Mouse (Mus musculus) kidney, adult 2 months (tissue): ENCODE measurements around the gene Ppfia4. TPM values are rescaled to one million over a fixed set of nuclear protein-coding genes. Genes with fewer than 3 reads are reported as not detected.

Experiments used
- DNase-seq: peaks from one replicate; pipeline ENCODE4 v3.0.0; 2021
- H3K27ac ChIP-seq: fragments of 200-500 bp; 2 replicates; pipeline ENCODE4 v1.5.1; 2012; ENCODE audit warnings: low read depth, low read length, control low read depth, inconsistent platforms; ENCODE audit not compliant: insufficient read depth
- H3K27me3 ChIP-seq: fragments of 200-500 bp; replicated peaks from 2 replicates; pipeline ENCODE4 v1.6.1; 2012; ENCODE audit warnings: mild to moderate bottlenecking, moderate library complexity, low read length, inconsistent platforms; ENCODE audit not compliant: control insufficient read depth, insufficient read depth
- H3K36me3 ChIP-seq: fragments of 200-500 bp; 2 replicates; pipeline ENCODE4 v1.6.1; 2012; ENCODE audit warnings: mild to moderate bottlenecking, moderate library complexity, low read length, inconsistent platforms; ENCODE audit not compliant: control insufficient read depth, insufficient read depth
- H3K4me1 ChIP-seq: fragments of 200-500 bp; 2 replicates; pipeline ENCODE4 v1.6.1; 2011; ENCODE audit warnings: low read length; ENCODE audit not compliant: control insufficient read depth, insufficient read depth
- H3K4me3 ChIP-seq: fragments of 200-500 bp; 2 replicates; pipeline ENCODE4 v1.5.1; 2011; ENCODE audit warnings: mild to moderate bottlenecking, low read depth, low read length, control low read depth; ENCODE audit not compliant: insufficient read depth
- CTCF ChIP-seq: fragments of 200-500 bp; conservative IDR thresholded peaks from 2 replicates; pipeline ENCODE4 v1.5.1; 2011; ENCODE audit warnings: low read depth, mild to moderate bottlenecking, control low read depth, low read length, moderate library complexity, mixed read lengths; ENCODE audit not compliant: insufficient read depth, insufficient read length
- POLR2A ChIP-seq: fragments of 200-500 bp; IDR thresholded peaks from one replicate; pipeline ENCODE4 v1.6.1; 2011; ENCODE audit warnings: low read depth, low read length, control low read depth
- WGBS: fragments of 180-500 bp; shearing (Covaris S2); methylation state at CpG from one replicate; pipeline ENCODE4 v1.1.7; 2018; 5-methylcytosine and 5-hydroxymethylcytosine counted together
- polyA plus RNA-seq: library from polyadenylated mRNA; depleted of rRNA; stranded (reverse); fragments of >200 nt; gene quantifications from 2 replicates; pipeline ENCODE4 v1.2.3, GENCODE M21; 2012

The Ppfia4 gene
- polyA plus RNA-seq, 1 experiment: 4.2 TPM

DNA sequence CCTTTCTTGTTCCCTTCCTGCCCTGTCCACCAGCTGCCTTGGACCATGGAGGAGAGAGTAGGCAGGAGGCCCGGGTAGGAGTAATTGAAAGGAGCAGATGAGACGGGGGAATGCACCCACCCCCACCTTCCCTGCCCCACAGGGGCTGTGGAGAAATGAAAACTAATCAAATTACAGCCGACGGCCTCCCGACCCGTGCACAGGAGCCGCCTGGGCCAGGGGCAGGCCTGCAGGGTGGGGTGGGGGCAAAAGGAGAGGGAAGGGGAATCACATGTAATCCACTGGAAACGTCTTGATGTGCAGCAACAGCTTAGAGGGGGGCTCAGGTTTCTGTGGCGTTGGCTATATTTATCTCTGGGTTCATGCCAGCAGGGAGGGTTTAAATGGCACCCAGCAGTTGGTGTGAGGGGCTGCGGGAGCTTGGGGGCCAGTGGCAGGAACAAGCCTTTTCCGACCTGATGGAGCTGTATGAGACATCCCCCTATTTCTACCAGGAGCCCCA, 43.1 kb downstream of the Ppfia4 start, which contains the start of gene Myog:
Myog (plus strand) TSS at position 392 of the 502 bp plus-strand sequence.
- 64% methylated on average over 11 of the region's 11 CpGs for WGBS
- Histone ChIP-seq H3K36me3 (no peaks in the 10 kb centered on the region), H3K27me3 (no peaks in the 10 kb centered on the region), H3K4me1 (no peaks in the 10 kb centered on the region; the same call in 1 of the 2 replicates), H3K4me3 (no peak within 1 kb of the TSS), H3K27ac (no peak within 1 kb of the TSS)
- TF ChIP-seq POLR2A (no peak), CTCF (no peak)
- no peak for DNase-seq

- no peak for TF ChIP-seq POLR2A
- no peak for TF ChIP-seq CTCF
- WGBS: 64% methylated on average over 3 of the region's 3 CpGs
These were observed 44.5 kb downstream of the Ppfia4 start for GRCm38 (mm10) chr1:134288239-134288638.

DNA sequence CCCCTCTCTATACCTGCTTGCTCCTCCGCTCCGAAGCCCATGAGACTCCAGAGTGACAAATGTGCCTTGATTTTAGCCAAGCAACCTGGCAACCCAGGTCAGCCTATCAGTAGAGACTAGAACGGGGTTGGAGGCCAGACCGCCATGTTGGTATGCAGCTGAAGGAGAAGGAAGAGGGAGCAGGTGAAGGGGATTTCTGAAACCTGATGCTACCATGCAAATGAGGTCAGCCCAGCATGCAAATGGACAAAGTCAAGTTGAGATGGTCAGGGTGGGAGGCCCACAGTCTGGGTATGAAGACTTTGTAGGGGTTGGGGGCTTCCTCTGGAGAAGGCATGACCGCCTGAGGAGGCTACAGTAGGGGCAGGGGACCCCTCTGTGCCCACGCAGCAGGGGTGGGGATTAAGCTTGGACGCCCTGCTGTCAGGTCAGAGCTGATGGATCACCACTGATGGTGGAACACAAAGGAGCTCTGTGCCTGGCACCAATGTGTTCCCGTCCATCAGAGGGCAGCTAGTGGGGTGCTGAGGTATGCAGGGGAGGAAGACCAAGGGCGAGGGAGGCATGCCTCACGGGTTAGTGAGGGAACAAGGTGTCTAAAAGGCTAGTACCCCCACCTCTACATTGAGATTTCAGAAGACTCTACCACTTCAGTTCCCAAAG, 47.1 kb downstream of the Ppfia4 start:
- no peak overlapping the region for H3K27ac ChIP-seq
- no peak overlapping the region for H3K4me3 ChIP-seq
- no peaks in the 10 kb centered on the region for H3K4me1 ChIP-seq
- DNase-seq: no peak
- 70% methylated on average over 10 of the region's 10 CpGs for WGBS
- TF ChIP-seq CTCF (no peak), POLR2A (no peak)
- H3K36me3 ChIP-seq: no peaks in the 10 kb centered on the region
- no peaks in the 10 kb centered on the region for H3K27me3 ChIP-seq

More at GRCm38 (mm10) chr1:134288239-134288638, 44.5 kb downstream of the Ppfia4 start:
- no peaks in the 10 kb centered on the region for H3K27me3 ChIP-seq
- no peak for DNase-seq
- H3K36me3 ChIP-seq: no peaks in the 10 kb centered on the region
- H3K4me3 ChIP-seq: no peak overlapping the region
- H3K4me1 ChIP-seq: no peaks in the 10 kb centered on the region
- no peak overlapping the region for H3K27ac ChIP-seq

DNA sequence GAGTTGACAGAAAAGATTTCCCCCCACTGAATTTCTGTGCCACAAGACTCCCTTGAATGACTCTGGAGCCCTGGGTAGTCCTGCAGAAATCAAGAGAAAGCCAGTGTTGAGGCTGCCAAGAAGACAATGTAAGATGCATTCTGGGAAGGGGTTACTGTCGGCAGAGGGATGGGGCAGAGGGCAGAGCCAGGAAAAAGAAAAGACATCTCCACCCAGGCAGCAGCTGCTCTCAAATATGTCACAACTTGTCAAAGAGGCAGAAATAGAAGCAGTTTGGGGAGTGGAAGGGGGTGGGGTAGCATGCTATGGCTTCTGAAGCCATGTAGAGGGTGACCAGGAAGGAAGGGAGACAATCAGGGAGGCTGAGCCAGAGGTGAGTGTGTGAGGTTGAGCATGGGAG, 49.6 kb downstream of the Ppfia4 start:
- no peaks in the 10 kb centered on the region for H3K27me3 ChIP-seq
- no peaks in the 10 kb centered on the region for H3K36me3 ChIP-seq
- WGBS: 40% methylated on average over 1 of the region's 1 CpGs
- no peaks in the 10 kb centered on the region for H3K4me1 ChIP-seq
- no peak for DNase-seq
- H3K27ac ChIP-seq: no peak overlapping the region
- TF ChIP-seq POLR2A (no peak), CTCF (no peak)
- no peak overlapping the region for H3K4me3 ChIP-seq

DNA sequence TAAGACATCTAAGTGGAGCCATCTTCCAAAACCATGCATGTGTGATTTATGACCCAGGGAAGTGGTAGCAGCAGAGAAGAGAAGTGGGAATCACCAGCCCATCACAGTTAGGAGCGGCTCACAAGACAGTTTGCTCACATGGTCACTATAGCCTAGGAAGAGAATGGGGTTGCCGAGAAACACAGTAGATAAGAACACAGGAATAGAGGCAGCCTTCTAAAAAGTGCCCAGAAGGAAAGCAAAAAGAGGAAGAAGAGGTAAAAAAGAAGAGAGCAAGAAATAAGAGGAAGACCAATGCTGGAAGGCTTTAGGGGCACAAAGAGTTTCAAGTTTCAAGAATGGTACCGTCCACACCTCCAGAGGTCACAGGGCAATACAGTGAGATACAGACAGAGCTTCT, 50.4 kb downstream of the Ppfia4 start:
- Histone ChIP-seq H3K27ac (no peak overlapping the region), H3K4me1 (no peaks in the 10 kb centered on the region), H3K4me3 (no peak overlapping the region), H3K36me3 (no peaks in the 10 kb centered on the region), H3K27me3 (no peaks in the 10 kb centered on the region)
- DNase-seq: no peak
- 71% methylated on average over 3 of the region's 3 CpGs for WGBS
- TF ChIP-seq CTCF: no peak
- TF ChIP-seq POLR2A: no peak

DNA sequence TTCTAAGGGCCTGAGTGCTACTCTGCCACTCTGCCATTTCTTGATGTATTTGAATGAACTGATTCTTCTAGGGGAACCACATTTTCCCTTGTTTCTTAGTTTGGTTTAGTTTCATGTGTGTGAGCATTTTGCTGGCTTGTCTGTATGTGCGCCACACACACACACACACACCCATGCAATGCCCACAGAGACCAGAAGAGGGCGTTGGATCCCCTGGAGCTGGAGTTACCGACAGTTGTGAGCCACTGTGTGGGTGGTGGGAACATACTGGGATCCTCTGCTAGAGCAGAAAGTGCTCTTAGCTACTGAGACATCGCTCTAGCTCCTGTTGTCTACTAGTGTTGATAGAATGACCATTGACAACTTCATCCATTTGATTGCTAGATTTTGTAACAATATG, 51.2 kb downstream of the Ppfia4 start:
- no peak for TF ChIP-seq CTCF
- no peak for TF ChIP-seq POLR2A
- Histone ChIP-seq H3K27me3 (no peaks in the 10 kb centered on the region), H3K27ac (no peak overlapping the region), H3K36me3 (no peaks in the 10 kb centered on the region), H3K4me3 (no peak overlapping the region), H3K4me1 (no peaks in the 10 kb centered on the region; the same call in 1 of the 2 replicates)
- WGBS: 79% methylated on average over 4 of the region's 4 CpGs
- no peak for DNase-seq

DNA sequence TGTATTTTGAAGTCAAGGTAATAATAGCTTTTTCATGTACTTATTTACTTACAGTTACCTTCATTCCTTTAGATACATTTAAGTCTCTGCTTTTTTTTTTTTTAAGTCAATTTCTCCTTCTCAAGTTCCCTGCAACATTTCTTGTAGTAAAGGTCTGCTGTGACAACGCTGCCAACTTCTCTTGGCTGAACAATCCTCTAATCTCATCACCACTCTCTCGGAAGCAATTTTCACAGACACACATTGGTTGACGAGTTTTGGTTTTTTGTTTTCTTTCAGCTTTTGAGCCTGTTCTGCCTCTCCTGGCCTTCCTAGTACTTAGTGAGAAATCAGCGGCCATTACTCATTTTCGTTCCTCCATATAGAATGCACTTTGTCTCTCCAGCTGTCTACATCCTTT, 52.6 kb downstream of the Ppfia4 start:
- no peaks in the 10 kb centered on the region for H3K27me3 ChIP-seq
- peaks cover 8% of the 10 kb centered on the region; the same call in 1 of the 2 replicates for H3K4me1 ChIP-seq
- 86% methylated on average over 5 of the region's 5 CpGs for WGBS
- TF ChIP-seq POLR2A (no peak), CTCF (no peak)
- no peak for DNase-seq
- no peak overlapping the region for H3K4me3 ChIP-seq
- H3K27ac ChIP-seq: no peak overlapping the region
- no peaks in the 10 kb centered on the region for H3K36me3 ChIP-seq
